Mouse (Mus musculus): ENCODE measurements at regions not wholly inside any gene's neighbourhood (a gene's known extent, or its start where the extent isn't known, plus 50 kb on each side); places are given as distances from the start of the nearest gene placed in this dataset.

DNA sequence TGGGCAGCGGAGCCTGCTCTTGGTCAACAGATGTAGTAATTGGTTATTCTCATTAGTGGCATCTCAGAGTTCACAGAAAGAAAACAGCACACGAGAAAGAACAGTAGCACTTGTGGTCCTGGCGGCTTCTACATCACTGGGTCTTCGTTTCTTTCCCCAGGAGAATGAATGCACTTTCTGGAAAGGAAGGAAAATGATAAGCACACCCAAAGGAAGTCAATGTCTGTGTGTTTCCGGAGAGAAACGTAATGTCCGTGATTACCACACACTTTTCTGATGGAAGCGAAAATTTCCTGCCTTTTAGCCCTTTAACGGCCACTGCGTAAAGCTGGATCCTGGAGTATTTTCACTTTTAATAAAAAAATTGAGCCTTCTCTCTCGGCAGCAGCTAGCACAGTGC, 164.1 kb downstream of the Cemip2 start:
- H3K27ac ChIP-seq (ENCODE audit: low read depth) = peak overlapping the region; percentile 36; the same call in 1 of the 2 replicates
- peak overlapping the region; percentile 20; the same call in 1 of the 2 replicates for H3K4me2 ChIP-seq
- DNase-seq (peak; percentile 34), ATAC-seq (ENCODE audit: insufficient read depth) (no peak)
- H3K4me1 ChIP-seq (ENCODE audit: insufficient read depth) = no peaks in the 10 kb centered on the region
- no peak for TF ChIP-seq CTCF (IDR thresholded peaks at IDR 0.05; ENCODE audit: low read depth)
- no peaks in the 10 kb centered on the region for H3K36me3 ChIP-seq (ENCODE audit: insufficient read depth)
- 69% methylated on average over 11 of the region's 11 CpGs for WGBS
- no peaks in the 10 kb centered on the region for H3K27me3 ChIP-seq (ENCODE audit: insufficient read depth, low read length)
- no peak overlapping the region for H3K4me3 ChIP-seq (ENCODE audit: low read depth, low read length)
- no peaks in the 10 kb centered on the region for H3K9me3 ChIP-seq (ENCODE audit: low read depth, low read length)
- no peak overlapping the region for H3K9ac ChIP-seq

GRCm38 (mm10) chr19:21943407-21943806, 165.3 kb downstream of the Cemip2 start:
- H3K4me1 ChIP-seq (ENCODE audit: insufficient read depth) = no peaks in the 10 kb centered on the region
- no peak overlapping the region for H3K4me3 ChIP-seq (ENCODE audit: low read depth, low read length)
- H3K9ac ChIP-seq = no peak overlapping the region
- H3K4me2 ChIP-seq = no peak overlapping the region
- H3K9me3 ChIP-seq (ENCODE audit: low read depth, low read length) = no peaks in the 10 kb centered on the region
- no peak for ATAC-seq (ENCODE audit: insufficient read depth)
- H3K27me3 ChIP-seq (ENCODE audit: insufficient read depth, low read length) = no peaks in the 10 kb centered on the region
- peak; percentile 50 for DNase-seq
- H3K27ac ChIP-seq (ENCODE audit: low read depth) = no peak overlapping the region
- WGBS = 52% methylated on average over 4 of the region's 4 CpGs
- peak; percentile 54 for TF ChIP-seq CTCF (IDR thresholded peaks at IDR 0.05; ENCODE audit: low read depth)
- no peaks in the 10 kb centered on the region for H3K36me3 ChIP-seq (ENCODE audit: insufficient read depth)

GRCm38 (mm10) chr19:21946262-21946922, 168.2 kb downstream of the Cemip2 start:
- no peak for ATAC-seq (ENCODE audit: insufficient read depth)
- TF ChIP-seq CTCF (IDR thresholded peaks at IDR 0.05; ENCODE audit: low read depth) = no peak
- Histone ChIP-seq H3K27me3 (ENCODE audit: insufficient read depth, low read length) (no peaks in the 10 kb centered on the region), H3K36me3 (ENCODE audit: insufficient read depth) (no peaks in the 10 kb centered on the region), H3K9me3 (ENCODE audit: low read depth, low read length) (no peaks in the 10 kb centered on the region), H3K9ac (no peak overlapping the region), H3K27ac (ENCODE audit: low read depth) (no peak overlapping the region), H3K4me2 (no peak overlapping the region), H3K4me1 (ENCODE audit: insufficient read depth) (no peaks in the 10 kb centered on the region), H3K4me3 (ENCODE audit: low read depth, low read length) (no peak overlapping the region)
- DNase-seq = peak; percentile 17
- whole genome bisulfite sequencing = 68% methylated on average over 5 of the region's 5 CpGs

DNA sequence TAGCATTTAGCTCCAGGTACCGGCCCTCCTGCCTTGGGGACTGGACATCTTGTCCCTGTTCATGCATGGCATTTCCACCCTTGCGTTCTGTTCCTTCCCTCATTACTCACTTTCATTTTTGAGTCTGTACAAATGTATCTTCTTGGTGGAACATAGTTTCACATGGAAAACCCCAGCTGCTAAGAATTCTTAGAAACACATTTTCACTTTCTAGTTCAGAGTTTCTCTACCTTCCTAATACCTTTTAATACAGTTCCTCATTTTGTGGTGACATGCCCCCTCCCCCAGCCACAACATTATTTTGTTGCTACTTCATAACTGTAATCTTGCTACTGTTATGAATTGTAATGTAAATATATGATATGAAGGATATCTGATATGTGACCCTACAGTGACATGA, 169.9 kb downstream of the Cemip2 start:
- no peak for TF ChIP-seq CTCF (IDR thresholded peaks at IDR 0.05; ENCODE audit: low read depth)
- no peak for ATAC-seq (ENCODE audit: insufficient read depth)
- H3K9ac ChIP-seq = no peak overlapping the region

GRCm38 (mm10) chr19:21962635-21963034, 176.2 kb upstream of the Trpm3 start:
- H3K27ac ChIP-seq (ENCODE audit: low read depth) = no peak overlapping the region
- H3K4me2 ChIP-seq = no peak overlapping the region
- no peaks in the 10 kb centered on the region for H3K36me3 ChIP-seq (ENCODE audit: insufficient read depth)
- no peak overlapping the region for H3K9ac ChIP-seq
- H3K27me3 ChIP-seq (ENCODE audit: insufficient read depth, low read length) = no peaks in the 10 kb centered on the region
- H3K4me1 ChIP-seq (ENCODE audit: insufficient read depth) = no peaks in the 10 kb centered on the region
- TF ChIP-seq CTCF (IDR thresholded peaks at IDR 0.05; ENCODE audit: low read depth) = no peak
- H3K9me3 ChIP-seq (ENCODE audit: low read depth, low read length) = no peaks in the 10 kb centered on the region
- ATAC-seq (ENCODE audit: insufficient read depth) (no peak), DNase-seq (no peak)
- H3K4me3 ChIP-seq (ENCODE audit: low read depth, low read length) = no peak overlapping the region
- 94% methylated on average over 2 of the region's 2 CpGs for WGBS

More for the DNA sequence above, 169.9 kb downstream of the Cemip2 start:
- Histone ChIP-seq H3K36me3 (ENCODE audit: insufficient read depth) (no peaks in the 10 kb centered on the region), H3K4me1 (ENCODE audit: insufficient read depth) (no peaks in the 10 kb centered on the region), H3K27me3 (ENCODE audit: insufficient read depth, low read length) (no peaks in the 10 kb centered on the region), H3K9me3 (ENCODE audit: low read depth, low read length) (no peaks in the 10 kb centered on the region), H3K27ac (ENCODE audit: low read depth) (no peak overlapping the region), H3K4me3 (ENCODE audit: low read depth, low read length) (no peak overlapping the region), H3K4me2 (no peak overlapping the region)
- WGBS = 79% methylated on average over 2 of the region's 2 CpGs
- DNase-seq = no peak

- 68% methylated on average over 4 of the region's 4 CpGs for WGBS
- H3K36me3 ChIP-seq (ENCODE audit: insufficient read depth) = no peaks in the 10 kb centered on the region
- no peak for DNase-seq
Observed at GRCm38 (mm10) chr19:21989857-21990256, 149.0 kb upstream of the Trpm3 start.

GRCm38 (mm10) chr19:21990970-21991369, 147.9 kb upstream of the Trpm3 start:
- H3K36me3 ChIP-seq (ENCODE audit: insufficient read depth) = no peaks in the 10 kb centered on the region
- H3K27ac ChIP-seq (ENCODE audit: low read depth) = no peak overlapping the region
- no peaks in the 10 kb centered on the region for H3K4me1 ChIP-seq (ENCODE audit: insufficient read depth)
- H3K9ac ChIP-seq = no peak overlapping the region
- no peak for TF ChIP-seq CTCF (IDR thresholded peaks at IDR 0.05; ENCODE audit: low read depth)
- DNase-seq (no peak), ATAC-seq (ENCODE audit: insufficient read depth) (no peak)
- WGBS = 79% methylated on average over 4 of the region's 4 CpGs
- H3K27me3 ChIP-seq (ENCODE audit: insufficient read depth, low read length) = no peaks in the 10 kb centered on the region
- H3K4me2 ChIP-seq = no peak overlapping the region
- no peaks in the 10 kb centered on the region for H3K9me3 ChIP-seq (ENCODE audit: low read depth, low read length)
- H3K4me3 ChIP-seq (ENCODE audit: low read depth, low read length) = no peak overlapping the region

More at GRCm38 (mm10) chr19:21989857-21990256, 149.0 kb upstream of the Trpm3 start:
- TF ChIP-seq CTCF (IDR thresholded peaks at IDR 0.05; ENCODE audit: low read depth) = no peak
- ATAC-seq (ENCODE audit: insufficient read depth) = no peak
- Histone ChIP-seq H3K9ac (no peak overlapping the region), H3K27ac (ENCODE audit: low read depth) (no peak overlapping the region), H3K4me2 (no peak overlapping the region), H3K4me1 (ENCODE audit: insufficient read depth) (no peaks in the 10 kb centered on the region), H3K9me3 (ENCODE audit: low read depth, low read length) (no peaks in the 10 kb centered on the region), H3K27me3 (ENCODE audit: insufficient read depth, low read length) (no peaks in the 10 kb centered on the region), H3K4me3 (ENCODE audit: low read depth, low read length) (no peak overlapping the region)

All from lung, embryonic 14.5 days (tissue).